Mouse (Mus musculus): ENCODE measurements around the gene Zfp473.
"Not testable (repeated sequence)": the region's sequence is repeated elsewhere in the genome, so short reads cannot be mapped to it uniquely, and the experiment has no call there.

Zfp473 gene

DNA sequence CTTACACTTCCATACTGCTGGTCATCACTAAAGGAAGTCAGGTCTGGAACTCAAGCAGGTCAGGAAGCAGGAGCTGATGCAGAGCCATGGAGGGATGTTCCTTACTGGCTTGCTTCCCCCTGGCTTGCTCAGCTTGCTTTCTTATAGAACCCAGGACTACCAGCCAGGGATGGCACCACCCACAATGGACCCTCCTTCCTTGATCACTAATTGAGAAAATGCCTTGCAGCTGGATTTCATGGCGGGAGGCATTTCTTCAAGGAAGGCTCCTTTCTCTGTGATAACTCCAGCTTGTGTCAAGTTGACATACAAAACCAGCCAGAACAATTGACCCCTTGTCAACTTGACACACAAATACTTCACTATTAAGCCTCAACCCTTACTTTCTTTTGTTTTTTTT is at the start of gene Zfp473:
TSS of gene Zfp473 (minus strand) at position 101 of the 400 bp plus-strand sequence.
- not testable (repeated sequence) for ATAC-seq (ENCODE audit: low TSS enrichment)

DNA sequence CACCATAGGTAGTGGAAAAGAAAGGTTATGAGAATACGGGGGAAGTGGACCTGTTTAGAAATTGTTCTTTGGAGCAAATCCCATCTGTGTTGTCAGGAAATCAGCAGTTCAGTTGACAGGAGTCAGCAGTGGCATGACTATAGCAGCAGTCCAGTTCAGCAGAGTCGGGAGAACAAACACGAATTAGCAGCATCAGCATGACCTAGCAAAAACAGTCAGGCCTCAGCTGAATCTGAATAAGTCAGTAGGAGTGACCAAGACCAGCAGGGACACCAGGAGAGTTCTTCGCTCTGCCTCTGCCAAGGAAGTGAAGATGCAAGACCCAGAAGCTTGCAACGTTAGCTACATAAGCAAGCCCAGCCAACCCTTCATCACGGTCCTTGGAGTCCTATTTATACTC is 41.9 kb upstream of the Zfp473 start:
- no peak for ATAC-seq (ENCODE audit: low TSS enrichment)

DNA sequence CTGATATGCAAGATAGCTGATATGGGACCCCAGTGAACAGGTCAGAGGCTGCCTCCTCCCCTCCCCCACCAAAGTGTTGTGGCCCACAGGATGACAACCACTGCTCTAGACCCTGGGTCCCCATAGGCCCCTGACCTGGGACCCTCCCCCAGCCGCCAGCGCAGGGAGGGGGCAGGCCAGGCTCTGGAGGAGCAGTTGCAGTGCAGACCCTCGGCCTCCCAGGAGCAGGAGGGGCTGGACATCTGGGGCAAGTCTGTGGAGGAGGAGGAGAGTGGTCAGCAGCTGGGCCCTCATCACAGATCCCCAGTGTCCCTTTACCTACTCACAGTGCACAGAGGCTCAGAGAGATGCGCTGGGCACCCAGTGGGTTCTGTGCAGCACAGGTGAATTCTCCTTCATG is 39.2 kb upstream of the Zfp473 start:
- no peak for ATAC-seq (ENCODE audit: low TSS enrichment)

DNA sequence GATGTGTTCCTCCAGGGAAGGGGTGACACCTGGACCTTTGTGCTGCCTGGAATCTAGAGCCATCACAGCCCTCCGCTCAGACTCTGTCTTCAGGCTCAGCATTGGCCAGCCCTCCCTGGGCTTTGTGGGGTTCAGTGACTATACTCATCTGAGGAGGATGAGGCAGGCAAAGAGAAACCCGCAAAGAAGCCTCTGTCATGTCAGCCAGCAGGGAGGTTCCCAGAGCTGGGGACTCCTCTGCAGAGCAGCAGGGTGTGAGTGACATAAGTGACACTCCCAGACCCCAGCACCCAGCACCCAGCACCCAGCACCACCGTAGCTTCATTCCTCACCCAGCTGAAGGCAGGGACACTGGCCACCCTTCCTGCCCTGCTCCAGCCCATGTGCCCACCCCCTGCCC is 38.7 kb upstream of the Zfp473 start:
- ATAC-seq (ENCODE audit: low TSS enrichment): no peak

DNA sequence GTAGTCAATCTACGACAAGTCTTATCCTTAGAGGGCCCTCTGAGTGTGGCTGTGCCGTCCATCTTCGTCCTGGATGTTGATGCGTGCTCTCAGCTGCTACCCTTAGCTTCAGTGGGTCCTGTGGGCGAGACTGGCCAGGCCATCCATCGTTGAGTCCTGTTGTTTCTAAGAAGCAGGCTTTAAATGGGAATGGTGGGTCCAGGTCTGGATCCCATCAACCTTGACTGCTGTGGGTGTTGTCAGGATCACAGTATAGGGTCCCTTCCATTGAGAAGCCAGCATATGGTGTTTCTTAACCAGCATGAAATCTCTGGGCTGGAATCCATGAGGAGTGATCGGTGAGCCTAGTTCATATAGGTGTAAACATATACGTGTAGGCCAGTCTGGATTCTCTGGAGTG is 29.3 kb upstream of the Zfp473 start:
- no peak for ATAC-seq (ENCODE audit: low TSS enrichment)

DNA sequence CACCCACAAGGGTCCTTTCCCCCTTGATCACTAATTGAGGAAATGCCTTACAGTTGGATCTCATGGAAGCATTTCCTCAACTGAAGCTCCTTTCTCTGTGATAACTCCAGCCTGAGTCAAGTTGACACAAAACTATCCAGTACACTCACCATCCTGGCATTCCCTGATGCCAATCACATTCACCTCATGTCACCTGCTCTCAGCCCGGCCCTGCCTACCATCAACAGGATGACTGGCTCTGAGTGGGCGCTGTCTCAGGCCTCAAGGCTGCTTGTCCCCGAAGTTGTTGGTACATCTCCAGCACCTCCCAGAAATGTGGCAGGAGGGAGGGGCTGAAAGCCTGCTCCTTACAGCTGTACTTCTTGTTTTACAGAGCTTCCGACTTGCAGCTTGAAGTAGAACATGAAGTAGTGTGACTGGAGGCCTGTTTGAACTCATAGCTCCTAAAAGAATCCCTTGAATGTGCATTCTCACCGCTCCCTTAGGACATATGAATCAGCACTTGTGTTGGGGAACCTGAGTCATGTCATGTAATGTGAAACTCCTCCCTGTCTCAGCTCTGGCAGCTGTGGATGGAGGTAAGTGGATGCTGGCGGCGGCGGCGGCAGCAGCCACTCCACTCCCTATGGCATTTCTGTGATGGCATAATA is 26.1 kb upstream of the Zfp473 start:
- ATAC-seq (ENCODE audit: low TSS enrichment): no peak; the same call in 1 of the 2 replicates

DNA sequence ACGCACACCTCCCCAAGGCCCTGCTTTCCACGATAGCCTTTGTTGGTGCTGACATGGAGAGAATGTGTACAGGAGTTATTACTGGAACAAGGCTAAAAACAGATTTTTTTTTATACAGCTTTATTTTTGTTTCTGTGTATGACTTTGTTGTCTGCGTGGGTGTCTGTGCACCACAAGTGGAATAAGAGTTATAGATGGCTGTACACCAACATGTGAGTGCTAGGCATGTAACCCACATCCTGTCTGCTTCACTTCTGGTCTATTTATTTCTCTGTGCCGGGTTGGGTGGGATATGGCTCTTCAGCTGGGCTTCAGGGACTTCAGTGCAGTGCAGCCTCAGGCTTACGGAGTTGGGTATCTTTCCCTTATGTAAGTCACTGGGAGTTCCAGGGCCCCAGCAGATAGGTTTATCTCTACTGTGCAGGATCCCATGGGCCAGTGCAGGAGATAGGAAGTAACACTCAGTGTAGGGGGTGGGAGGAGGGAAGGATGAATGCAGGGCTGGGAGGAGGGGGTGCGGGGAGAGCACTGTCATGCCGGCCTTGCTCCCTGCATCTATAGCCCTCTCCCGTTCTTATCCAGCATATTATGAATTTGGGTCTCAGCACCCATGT is 21.8 kb upstream of the Zfp473 start:
- ATAC-seq (ENCODE audit: low TSS enrichment): peak; percentile 13; the same call in 1 of the 2 replicates

DNA sequence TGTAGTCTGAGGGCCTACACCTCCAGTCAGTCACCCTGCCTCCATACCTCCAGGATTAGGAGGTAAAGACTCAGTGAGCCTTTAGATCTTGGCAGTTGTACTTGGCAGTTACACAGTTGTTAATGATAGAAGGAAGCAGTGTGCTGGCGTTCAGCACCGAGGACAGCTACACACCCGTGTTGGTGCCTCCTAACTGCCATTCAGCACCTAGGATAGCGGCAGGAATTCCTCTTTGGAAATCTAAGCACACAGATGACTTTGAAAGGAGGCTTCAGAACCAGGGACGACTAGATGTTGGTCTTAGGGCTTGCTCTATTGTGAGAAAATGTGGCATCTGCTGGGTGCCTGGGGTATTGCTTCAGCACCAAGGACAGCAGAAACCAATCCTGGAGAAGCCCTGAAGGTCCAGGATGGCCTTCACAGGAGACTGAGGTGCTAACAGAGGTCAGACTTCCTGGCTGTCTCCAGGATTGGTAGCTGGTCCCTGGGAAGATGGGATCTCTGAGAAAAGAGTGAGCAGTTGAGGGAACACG is 19.3 kb upstream of the Zfp473 start:
- no peak; the same call in 1 of the 2 replicates for ATAC-seq (ENCODE audit: low TSS enrichment)

DNA sequence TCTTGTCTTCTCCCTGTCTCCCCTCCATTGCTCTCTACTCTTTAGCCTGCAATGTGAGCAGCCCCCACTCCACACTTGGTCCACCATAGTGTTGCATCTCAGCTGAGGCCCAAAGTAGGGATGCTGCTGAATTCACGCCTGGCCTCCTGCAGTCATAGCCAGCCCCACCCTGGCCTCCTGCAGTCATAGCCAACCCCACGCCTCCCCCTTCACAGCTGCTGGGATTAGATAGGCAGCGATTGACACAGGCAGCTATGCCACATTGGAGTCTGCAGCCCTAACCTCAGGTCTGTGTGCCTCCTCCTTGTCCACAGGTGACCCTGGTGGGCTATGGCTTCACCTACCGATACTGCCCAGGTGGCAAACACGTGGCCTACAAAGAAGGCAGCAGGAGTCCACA is 17.3 kb upstream of the Zfp473 start:
- ATAC-seq (ENCODE audit: low TSS enrichment): no peak

DNA sequence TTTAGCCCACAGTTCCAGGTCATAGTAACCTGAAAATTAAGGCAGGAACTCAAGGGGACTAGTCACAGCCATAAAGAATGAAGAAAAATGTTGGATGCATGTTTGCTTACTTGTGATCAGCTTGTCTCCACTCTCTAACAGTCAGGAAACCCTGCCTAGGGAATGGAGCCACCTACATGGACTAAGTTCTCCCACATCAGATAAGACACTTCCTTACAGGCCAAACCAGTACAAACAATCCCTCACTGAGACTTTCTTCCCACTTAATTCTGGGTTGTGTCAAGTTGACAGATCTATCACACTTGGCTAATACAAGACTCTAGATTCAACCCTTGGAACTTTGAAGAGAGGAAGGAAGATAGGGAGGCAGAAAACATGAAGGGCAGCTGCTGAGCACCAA is 9.5 kb upstream of the Zfp473 start:
- no peak for ATAC-seq (ENCODE audit: low TSS enrichment)

DNA sequence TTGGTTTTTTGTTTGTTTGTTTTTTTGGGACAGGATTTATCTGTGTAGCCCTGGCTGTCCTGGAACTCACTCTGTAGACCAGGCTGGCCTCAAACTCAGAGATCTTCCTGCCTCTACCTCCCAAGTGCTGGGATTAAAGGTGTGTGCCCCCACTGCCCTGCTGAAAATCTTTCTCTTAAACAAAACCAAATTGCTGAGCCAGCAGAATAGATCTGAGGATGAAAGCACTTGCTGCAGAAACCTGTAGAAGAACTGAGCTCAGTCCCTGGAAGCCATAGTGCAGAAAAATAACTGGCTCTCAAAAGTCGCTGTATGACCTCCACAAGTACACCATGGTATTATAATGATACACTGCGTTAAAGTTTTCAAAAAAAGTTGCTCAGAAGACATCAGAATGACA is 6.3 kb upstream of the Zfp473 start:
- no peak for ATAC-seq (ENCODE audit: low TSS enrichment)

DNA sequence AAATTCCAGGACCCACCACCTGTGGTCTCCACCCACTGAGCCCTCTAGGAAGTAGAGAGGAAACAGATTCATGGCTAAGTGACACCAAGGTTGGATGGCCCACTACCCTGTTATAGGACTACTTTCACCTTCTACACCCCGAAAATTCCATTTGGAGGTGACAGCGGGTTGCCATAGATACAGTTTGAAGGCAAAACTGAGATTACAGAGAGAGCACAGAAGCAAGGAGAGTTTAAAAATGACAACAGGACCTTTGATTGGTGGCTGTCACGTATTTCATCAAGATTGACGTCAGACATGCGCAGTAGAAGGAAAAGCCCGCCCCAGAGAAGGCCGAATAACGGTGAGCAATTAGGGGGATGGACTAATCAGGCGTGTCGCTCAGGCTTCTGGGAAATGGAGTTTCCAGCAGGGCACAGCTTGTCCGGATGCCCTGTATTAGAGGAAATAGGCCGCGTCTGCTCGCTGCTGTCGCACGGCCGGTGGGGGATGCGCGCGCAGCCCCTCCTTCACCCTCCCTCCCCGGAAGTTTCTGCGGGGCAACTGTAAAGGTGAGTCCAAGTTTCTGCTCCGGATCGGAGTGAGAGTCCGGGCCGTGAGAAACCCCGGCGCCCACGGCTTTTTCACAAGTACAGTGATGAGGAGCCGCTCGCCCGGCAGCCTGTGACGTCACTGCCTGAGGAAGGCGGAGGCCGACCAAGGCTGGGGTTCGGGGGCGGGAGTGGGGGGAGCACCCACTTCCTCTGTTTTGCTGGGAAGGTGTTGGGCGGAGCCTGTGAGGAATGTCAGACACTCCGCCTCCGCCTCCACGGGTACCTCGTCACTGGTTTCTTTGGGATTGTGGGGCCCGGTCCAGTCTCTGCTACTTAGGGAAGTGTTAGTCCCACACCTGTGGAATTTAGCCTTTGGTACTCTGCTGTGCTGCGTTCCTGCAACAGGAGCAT is 2.5 kb downstream of the Zfp473 start, which contains the start of gene Vrk3:
TSS of gene Vrk3 (plus strand) at position 313 of the 944 bp plus-strand sequence.
- ATAC-seq (ENCODE audit: low TSS enrichment): peak; percentile 92

DNA sequence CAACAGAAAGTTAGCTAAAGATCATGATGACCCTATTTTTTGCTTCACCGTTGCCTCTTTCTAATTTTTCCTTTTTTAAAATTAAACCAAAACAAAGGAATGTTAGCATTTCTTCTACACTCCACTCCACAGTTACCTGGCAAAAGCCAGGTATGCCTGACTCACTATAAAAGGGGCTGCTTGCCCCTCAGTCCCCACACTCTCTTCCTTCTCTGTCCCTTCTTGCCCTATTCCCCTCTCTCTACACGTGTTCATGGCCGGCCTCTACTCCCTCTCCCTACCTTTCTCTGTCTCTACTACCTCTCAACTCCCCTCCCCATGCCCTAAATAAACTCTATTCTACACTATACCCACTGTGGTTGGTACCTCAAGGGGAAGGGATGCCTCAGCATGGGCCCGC is 3.7 kb downstream of the Zfp473 start:
- no peak for ATAC-seq (ENCODE audit: low TSS enrichment)

DNA sequence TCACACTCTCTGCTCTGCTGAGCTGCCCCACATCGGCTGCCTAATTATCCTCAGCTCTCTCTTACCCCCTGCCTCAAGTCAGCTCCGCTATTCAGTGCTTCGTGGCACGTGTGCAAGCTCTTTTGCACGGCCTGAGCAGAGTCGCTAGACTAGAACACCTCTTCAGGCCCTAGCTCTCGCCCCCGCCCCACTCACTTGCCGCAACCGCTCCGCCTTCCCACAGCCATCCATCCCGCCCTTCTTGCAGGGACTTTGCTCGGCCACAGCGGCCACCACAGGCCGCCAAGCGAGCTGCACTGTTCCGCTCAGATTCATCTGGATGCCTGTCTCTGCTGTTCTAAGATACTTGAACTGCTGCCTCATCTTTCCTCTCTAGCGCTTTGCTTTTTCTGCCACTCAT is 5.8 kb downstream of the Zfp473 start:
- ATAC-seq (ENCODE audit: low TSS enrichment): peak; percentile 78

DNA sequence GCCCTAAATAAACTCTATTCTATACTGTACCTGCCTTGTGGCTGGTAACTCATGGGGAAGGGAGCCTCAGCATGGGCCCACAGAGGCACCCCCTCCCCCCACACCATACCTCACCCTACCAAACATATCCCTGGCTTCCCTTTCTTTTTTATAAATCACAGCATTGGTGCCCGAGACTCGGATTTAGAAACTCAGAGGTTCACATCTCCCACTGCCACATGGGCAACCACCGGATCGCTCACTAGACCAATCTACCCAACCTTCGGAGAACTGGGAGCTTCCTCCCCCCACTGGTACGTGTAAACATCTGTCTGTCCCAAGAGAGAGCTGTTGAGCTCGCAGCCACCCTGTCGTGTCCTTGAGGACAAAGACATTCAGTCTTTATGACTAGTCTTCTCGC is 6.6 kb downstream of the Zfp473 start:
- ATAC-seq (ENCODE audit: low TSS enrichment): no peak

DNA sequence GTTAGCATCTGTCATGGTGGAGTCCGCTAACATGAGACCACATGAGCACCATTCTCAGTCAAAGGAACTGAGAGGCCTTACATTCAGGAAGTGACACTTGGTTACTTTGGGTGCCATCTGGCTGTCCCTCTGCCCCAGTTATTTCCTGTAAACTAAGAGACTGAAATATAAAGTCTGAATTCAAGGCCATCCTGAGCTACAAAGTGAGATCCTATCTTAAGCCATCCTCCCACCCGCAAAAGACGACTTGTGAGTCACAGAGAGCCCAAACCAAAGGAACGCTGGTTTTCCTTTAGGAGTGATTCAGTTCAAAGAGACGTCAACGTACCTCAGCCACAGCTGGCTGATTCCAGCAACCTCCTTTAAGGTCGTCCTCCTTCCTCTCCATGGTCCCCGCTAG is 9.5 kb downstream of the Zfp473 start:
- ATAC-seq (ENCODE audit: low TSS enrichment): 0 out of 2 replicates have a peak, but pooled peaks have one; percentile 24

DNA sequence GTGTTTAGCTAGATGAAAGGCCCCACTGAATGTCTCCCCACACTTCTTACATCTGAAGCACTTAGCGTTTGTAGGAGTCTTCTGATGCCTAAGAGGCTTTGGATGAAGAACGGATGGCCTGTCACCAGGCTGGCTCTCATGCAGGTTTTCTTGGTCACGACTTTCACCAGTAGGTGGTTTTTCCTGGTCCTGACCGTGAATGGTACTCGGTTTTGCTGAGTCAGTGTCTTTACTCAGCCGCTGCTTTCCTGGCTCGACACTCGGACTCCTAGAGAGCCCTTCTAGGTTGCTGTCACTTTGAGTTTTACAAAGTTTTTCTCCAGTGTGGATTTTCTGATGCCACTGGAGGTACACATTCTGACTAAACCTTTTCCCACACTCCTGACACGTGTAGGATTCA is 17.1 kb downstream of the Zfp473 start:
- no peak for ATAC-seq (ENCODE audit: low TSS enrichment)

DNA sequence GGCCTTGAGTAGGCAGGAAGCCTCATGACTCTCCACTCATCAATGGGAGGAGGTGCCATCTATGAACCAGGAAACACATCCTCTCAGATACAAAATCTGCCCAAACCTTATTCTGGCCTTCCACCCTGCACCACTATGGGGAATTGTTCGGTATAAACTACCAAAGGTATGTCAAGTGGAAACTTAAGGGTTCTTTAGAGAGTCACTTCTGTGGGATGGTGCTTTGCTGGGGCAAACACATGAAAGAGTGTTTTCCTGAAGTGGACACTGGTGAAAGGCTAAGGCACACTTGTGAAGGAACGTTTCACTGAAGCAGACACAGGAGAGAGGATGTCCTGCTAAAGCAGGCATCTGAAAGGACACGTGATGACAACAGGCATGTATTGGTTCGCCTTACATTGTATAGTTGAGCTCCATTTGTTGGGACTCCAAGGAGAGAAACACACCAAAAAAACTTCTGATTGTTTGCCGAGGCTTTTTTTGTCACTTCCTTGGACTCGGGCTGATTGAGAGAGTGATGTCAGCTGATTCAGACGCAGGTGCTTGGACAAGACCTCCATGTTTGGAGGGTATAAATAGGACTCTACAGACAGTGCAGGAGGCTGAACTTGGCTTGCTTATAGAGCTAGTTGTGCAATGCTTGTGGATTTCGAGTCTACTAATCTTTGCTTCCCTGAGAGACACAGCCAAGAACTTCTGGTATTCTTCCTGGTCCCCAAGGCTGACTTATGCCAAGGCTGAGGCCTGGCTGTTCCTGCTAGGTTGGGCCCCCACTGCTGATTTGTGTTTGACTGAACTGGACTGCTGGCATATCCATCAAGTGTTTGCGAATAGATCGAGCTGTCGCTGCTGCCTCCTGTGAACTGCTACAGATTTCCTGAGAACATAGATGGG is 22.5 kb downstream of the Zfp473 start:
- ATAC-seq (ENCODE audit: low TSS enrichment): no peak

DNA sequence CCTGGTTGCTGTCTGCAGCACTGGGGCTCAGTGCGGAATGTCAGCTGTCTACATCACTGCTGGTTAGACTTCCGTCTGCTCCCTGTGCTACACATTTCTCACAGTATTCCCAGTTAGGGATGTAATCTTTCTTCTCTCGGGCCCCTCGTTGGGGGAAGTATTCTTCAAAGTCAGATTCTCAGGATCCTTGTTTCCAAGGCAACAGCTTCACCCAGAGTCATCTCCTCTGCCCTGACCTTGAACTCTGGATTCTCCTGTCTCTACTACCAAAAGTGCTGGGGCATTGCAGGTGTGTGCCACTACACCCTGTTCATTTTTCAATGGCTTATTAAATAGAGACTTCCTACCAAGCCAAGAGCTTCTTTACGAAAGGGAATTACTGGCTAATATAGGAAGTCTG is 23.7 kb downstream of the Zfp473 start:
- no peak for ATAC-seq (ENCODE audit: low TSS enrichment)

DNA sequence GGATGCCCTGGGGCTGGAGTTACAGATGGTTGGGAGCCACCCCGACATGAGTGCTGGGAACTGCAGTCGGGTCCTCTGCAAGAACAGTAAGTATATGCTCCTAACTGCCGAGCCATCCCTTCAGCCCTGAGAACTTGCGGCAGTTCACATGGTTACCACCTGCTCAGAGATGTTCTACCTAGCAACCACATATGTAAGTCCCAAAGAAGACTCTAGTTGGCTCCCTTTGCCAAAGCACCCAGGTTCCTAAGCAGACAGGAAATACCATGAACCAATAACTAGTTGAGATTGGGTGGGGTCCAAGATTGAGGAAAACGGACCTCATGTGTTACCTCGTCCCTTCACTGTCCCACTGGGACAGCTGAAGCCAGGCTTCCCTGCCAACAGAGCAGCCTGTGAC is 24.5 kb downstream of the Zfp473 start:
- peak; percentile 84 for ATAC-seq (ENCODE audit: low TSS enrichment)

DNA sequence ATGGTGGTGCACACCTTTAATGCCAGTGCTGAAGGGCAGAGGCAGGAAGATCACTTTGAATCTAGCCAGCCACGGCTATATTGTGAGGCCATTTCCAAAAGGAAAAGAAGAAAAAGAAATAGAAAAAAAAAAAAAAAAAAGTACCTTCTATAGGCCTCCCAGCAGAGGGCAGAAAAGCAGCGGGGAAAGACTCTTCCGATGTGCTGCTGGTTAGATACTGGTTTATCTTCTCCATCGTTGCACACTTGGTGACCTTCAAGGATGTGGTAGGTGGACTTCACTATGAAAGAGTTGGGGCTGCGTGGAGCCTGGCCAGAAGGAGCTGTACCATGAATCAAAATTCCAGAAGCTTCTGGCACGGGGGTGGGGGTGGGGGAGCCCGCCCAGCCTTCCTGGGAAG is 26.5 kb downstream of the Zfp473 start:
- ATAC-seq (ENCODE audit: low TSS enrichment): no peak; the same call in 1 of the 2 replicates
